Mouse (Mus musculus): ENCODE data around the gene Phf1. TPM values are rescaled to one million over a fixed set of nuclear protein-coding genes. Genes with fewer than 3 reads are reported as not detected.
A peak's percentile ranks its signal among the peaks of the same experiment; 100 is the strongest.

Gene Phf1
- polyA plus RNA-seq, 1 experiment from 2014 or later, result 30.5 TPM

DNA sequence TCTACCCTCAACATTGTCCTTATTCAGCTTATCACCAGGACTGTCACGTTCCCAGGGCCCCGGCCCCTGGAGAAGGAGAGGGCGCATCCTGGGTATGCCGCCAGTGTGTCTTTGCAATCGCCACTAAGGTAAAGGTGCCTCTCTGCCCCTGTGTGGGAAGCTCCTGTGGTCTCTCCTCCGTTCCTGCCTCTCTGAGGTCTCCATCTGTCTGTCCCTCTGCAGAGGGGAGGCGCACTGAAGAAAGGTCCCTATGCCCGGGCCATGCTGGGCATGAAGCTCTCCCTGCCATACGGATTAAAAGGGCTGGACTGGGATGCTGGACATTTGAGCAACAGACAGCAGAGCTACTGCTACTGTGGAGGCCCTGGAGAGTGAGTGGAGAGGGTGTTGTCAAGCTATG lies 2.2 kb downstream of the Phf1 start:
- no peaks in the 10 kb centered on the region for H3K9me3 ChIP-seq (replicated peaks)

DNA sequence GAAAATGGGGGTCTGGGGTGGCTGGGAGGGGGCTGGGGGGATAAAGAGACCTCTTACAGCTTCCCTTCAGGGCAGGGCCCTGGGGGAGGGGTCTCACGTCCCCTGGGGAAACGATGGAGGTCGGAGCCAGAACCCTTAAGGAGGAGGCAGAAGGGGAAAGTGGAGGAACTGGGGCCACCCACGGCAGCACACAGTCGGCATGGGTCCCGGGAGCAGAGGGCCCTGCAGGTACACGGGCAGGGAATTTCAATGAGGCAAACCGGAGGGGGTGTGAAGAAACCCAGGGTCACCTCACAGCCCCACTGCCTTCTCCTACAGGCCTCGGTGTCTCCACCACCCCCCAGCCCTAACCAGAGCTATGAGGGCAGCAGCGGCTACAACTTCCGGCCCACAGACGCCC lies 3.6 kb downstream of the Phf1 start:
- WGBS, result 91% methylated on average over 12 of the region's 12 CpGs
- Histone ChIP-seq H3K4me3 (replicated peaks) (no peak overlapping the region), H3K27ac (replicated peaks) (no peak overlapping the region), H3K36me3 (peaks cover 22% of the 10 kb centered on the region), H3K4me1 (peaks cover 62% of the 10 kb centered on the region), H3K9me3 (replicated peaks) (no peaks in the 10 kb centered on the region), H3K9ac (replicated peaks) (no peak overlapping the region), H3K27me3 (replicated peaks) (no peaks in the 10 kb centered on the region), H3K4me2 (no peak overlapping the region)
- ATAC-seq (ENCODE audit: low FRiP score), result no peak

More for the DNA sequence above, 2.2 kb downstream of the Phf1 start:
- no peak overlapping the region for H3K4me3 ChIP-seq (replicated peaks)
- WGBS, result 88% methylated on average over 9 of the region's 9 CpGs
- H3K27ac ChIP-seq (replicated peaks), result no peak overlapping the region
- H3K4me2 ChIP-seq, result no peak overlapping the region
- ATAC-seq (ENCODE audit: low FRiP score), result no peak
- H3K9ac ChIP-seq (replicated peaks), result 0 out of 2 replicates have a peak overlapping the region, but pooled peaks have one; percentile 84
- H3K36me3 ChIP-seq, result peaks cover 22% of the 10 kb centered on the region
- peaks cover 52% of the 10 kb centered on the region for H3K4me1 ChIP-seq
- H3K27me3 ChIP-seq (replicated peaks), result no peaks in the 10 kb centered on the region

DNA sequence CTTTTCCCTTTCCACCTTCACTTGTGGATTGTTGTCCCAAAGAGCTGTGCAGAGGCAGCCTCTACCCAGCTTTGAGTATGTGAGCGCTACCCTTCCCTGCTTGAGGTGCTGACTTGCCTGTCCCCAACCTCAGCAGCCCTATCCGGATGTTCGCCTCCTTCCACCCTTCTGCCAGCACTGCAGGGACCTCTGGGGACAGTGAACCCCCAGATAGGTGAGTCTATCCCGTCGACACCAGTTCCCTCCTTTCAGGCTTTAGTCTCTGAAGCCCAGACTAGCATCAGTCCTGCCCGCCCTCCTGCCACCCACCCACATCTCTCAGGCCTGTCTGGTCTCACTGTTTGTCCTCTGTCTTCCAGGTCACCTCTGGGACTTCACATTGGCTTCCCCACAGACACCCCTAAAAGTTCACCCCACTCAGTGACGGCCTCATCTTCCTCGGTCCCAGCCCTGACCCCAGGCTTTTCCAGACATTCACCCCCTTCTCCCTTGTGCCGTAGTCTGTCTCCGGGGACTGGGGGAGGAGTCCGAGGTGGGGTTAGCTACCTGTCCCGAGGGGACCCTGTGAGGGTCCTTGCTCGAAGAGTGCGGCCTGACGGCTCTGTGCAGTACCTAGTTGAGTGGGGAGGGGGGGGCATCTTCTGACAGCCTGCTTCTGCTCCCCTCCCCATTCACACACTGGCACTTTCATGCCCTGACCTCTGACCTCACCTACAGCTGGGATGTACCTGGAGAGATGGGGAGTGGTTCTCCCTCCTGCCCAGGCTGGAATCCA lies 4.3 kb downstream of the Phf1 start:
- H3K4me2 ChIP-seq, result no peak overlapping the region
- H3K4me3 ChIP-seq (replicated peaks), result no peak overlapping the region
- no peak overlapping the region for H3K27ac ChIP-seq (replicated peaks)
- H3K9ac ChIP-seq (replicated peaks), result no peak overlapping the region
- H3K27me3 ChIP-seq (replicated peaks), result no peaks in the 10 kb centered on the region
- WGBS, result 88% methylated on average over 15 of the region's 15 CpGs
- peaks cover 22% of the 10 kb centered on the region for H3K36me3 ChIP-seq
- no peak for ATAC-seq (ENCODE audit: low FRiP score)
- H3K4me1 ChIP-seq, result peaks cover 65% of the 10 kb centered on the region
- no peaks in the 10 kb centered on the region for H3K9me3 ChIP-seq (replicated peaks)

DNA sequence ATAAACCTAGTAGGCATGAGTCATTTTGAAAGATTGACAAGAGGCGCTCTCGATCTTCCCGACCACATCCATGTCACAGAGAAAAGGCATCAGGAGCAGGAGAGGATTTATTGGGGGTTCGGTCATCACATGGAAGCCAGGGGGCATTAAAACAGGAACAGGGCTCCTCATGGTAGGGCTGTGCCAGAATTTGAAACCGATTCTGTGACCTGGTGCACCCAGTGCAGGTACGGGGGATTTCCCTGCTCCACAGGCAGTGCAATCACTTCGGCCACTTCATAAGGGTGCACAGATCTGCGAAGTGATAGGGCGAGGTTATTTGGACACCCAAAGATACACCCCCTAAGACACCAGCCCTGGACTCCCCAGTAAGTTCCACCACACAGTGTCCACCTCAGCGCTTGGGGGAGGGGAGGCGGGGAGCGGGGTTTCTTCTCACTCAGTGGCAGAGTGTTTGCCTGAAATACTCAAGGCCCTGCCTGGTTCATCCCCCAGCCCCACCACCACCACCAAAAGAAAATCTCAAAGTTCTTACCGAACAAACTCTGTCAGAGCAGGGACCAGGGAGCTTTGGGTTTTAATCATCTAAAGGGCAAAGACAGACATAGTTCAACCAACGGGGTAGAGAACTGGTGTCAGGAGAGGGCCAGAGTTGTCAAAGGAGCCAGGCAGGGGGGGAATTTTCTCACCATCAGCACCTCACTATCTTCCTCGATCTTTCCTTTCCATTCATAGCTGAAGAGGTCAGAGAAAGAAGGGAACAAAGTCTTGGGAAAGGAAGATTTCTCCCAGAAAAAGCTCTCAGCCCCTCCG lies 5.2 kb downstream of the Phf1 start:
- Histone ChIP-seq H3K9ac (replicated peaks) (peak overlapping the region; percentile 57), H3K4me2 (peak overlapping the region; percentile 97), H3K9me3 (replicated peaks) (no peaks in the 10 kb centered on the region), H3K4me1 (peaks cover 68% of the 10 kb centered on the region), H3K27me3 (replicated peaks) (no peaks in the 10 kb centered on the region), H3K36me3 (peaks cover 22% of the 10 kb centered on the region), H3K4me3 (replicated peaks) (peak overlapping the region; percentile 65), H3K27ac (replicated peaks) (peak overlapping the region; percentile 95; the same call in 1 of the 2 replicates)
- ATAC-seq (ENCODE audit: low FRiP score), result no peak
- WGBS, result 65% methylated on average over 16 of the region's 16 CpGs

DNA sequence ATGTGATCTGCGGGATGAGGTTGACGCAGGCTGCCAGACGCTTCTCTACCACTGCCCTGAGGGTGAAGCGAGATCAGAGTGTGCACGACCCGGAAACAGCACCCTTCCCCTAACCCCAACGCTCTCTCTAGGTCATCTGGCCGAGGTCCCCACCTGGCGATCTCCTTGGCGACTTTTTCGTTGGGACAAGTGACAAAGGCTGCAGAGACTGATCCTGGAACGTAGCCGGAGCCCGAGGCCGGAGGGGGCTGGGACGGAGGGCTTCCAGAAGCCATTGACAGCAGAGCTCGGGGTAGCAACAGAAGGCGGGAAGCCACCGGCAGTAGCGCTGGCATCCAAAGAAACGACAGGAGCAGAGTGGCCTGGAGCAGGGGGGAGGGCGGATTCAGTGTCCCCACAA lies 5.9 kb downstream of the Phf1 start:
- H3K4me1 ChIP-seq, result peaks cover 63% of the 10 kb centered on the region
- peak overlapping the region; percentile 95 for H3K27ac ChIP-seq (replicated peaks)
- peaks cover 22% of the 10 kb centered on the region for H3K36me3 ChIP-seq
- no peaks in the 10 kb centered on the region for H3K27me3 ChIP-seq (replicated peaks)
- ATAC-seq (ENCODE audit: low FRiP score), result no peak
- H3K9ac ChIP-seq (replicated peaks), result peak overlapping the region; percentile 57
- no peaks in the 10 kb centered on the region for H3K9me3 ChIP-seq (replicated peaks)
- under 1% methylated on average over 22 of the region's 22 CpGs for WGBS
- peak overlapping the region; percentile 97 for H3K4me2 ChIP-seq
- H3K4me3 ChIP-seq (replicated peaks), result peak overlapping the region; percentile 65

GRCm38 (mm10) chr17:26939178-26939972 lies 6.5 kb downstream of the Phf1 start, which contains the start of gene Cuta:
Gene Cuta (minus strand): TSS chr17:26939569.
- Histone ChIP-seq H3K36me3 (peaks cover 22% of the 10 kb centered on the region), H3K4me2 (peak within 1 kb of the TSS; percentile 97), H3K9me3 (replicated peaks) (no peaks in the 10 kb centered on the region), H3K27ac (replicated peaks) (peak within 1 kb of the TSS; percentile 95), H3K4me3 (replicated peaks) (peak within 1 kb of the TSS; percentile 65), H3K9ac (replicated peaks) (peak within 1 kb of the TSS; percentile 71), H3K27me3 (replicated peaks) (no peaks in the 10 kb centered on the region), H3K4me1 (peaks cover 60% of the 10 kb centered on the region)
- ATAC-seq (ENCODE audit: low FRiP score), result peak; percentile 92
- under 1% methylated on average over 70 of the region's 70 CpGs for WGBS

DNA sequence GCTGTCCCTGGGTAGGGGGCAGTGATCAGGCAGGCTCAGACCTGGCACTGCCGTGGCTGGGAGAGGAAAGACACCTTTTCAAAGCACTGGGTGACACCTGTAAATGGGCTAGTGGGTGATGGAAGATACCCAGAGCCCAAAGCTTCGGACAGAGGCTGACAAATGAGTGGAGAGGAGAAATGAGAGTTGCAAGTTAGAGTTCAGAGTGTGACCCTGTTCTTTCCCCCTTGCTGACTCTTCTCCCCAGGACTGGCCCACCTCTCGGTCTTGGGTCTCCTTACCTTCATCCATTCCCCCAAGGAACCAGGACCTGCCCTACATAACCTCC lies 7.1 kb downstream of the Phf1 start:
- no peaks in the 10 kb centered on the region for H3K9me3 ChIP-seq (replicated peaks)
- H3K4me3 ChIP-seq (replicated peaks), result peak overlapping the region; percentile 65
- ATAC-seq (ENCODE audit: low FRiP score), result no peak; the same call in 1 of the 2 replicates
- H3K4me2 ChIP-seq, result peak overlapping the region; percentile 97
- H3K36me3 ChIP-seq, result peaks cover 22% of the 10 kb centered on the region
- 0% methylated on average over 3 of the region's 3 CpGs for WGBS
- peaks cover 61% of the 10 kb centered on the region for H3K4me1 ChIP-seq
- H3K9ac ChIP-seq (replicated peaks), result peak overlapping the region; percentile 71
- H3K27me3 ChIP-seq (replicated peaks), result no peaks in the 10 kb centered on the region
- H3K27ac ChIP-seq (replicated peaks), result peak overlapping the region; percentile 95

DNA sequence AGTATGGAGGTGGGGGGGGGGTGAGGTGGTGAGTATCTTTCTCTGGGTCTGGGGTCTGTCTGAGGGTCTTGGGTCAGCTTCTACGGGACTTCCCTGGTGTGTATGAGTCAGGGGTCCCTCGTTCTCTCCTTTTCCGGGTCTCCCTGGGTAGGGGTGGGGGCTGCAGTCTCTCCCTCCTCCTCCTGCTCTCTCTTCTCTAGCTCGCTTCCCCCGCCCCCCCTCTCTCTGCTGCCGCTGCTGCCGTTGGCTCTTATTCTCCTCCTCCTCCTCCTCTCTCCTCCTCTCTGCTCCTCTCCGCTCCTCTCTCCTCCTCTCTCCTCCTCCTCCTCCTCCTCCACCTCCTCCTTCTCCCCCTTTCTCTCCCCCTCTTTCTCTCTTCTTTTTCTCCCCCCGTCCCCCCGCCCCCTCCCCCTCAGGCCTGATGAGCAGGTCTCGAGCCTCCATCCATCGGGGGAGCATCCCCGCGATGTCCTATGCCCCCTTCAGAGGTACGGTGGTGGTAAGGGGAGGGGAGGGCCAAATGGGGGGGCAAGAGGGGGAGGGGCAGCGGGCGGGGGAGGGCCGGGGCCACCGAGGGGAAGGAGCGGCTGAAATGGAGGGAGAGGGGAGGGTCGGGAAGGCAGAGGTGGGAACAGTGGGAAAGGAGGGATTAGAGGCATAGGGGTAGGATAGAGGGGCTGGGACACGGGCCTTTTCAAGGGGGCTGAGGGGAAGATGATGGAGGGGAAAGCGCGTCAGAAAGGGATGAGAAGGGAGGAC lies 8.4 kb downstream of the Phf1 start, which contains the start of gene Syngap1:
Gene Syngap1, plus strand, starts transcription at position 223 of the 759 bp plus-strand sequence.
- Histone ChIP-seq H3K27ac (replicated peaks) (peak within 1 kb of the TSS; percentile 95), H3K4me3 (replicated peaks) (peak within 1 kb of the TSS; percentile 65), H3K4me1 (peaks cover 68% of the 10 kb centered on the region), H3K36me3 (peaks cover 11% of the 10 kb centered on the region), H3K9ac (replicated peaks) (peak within 1 kb of the TSS; percentile 71), H3K27me3 (replicated peaks) (no peaks in the 10 kb centered on the region), H3K9me3 (replicated peaks) (no peaks in the 10 kb centered on the region), H3K4me2 (peak within 1 kb of the TSS; percentile 97)
- peak; percentile 14; the same call in 1 of the 2 replicates for ATAC-seq (ENCODE audit: low FRiP score)
- 5% methylated on average over 16 of the region's 24 CpGs for WGBS

DNA sequence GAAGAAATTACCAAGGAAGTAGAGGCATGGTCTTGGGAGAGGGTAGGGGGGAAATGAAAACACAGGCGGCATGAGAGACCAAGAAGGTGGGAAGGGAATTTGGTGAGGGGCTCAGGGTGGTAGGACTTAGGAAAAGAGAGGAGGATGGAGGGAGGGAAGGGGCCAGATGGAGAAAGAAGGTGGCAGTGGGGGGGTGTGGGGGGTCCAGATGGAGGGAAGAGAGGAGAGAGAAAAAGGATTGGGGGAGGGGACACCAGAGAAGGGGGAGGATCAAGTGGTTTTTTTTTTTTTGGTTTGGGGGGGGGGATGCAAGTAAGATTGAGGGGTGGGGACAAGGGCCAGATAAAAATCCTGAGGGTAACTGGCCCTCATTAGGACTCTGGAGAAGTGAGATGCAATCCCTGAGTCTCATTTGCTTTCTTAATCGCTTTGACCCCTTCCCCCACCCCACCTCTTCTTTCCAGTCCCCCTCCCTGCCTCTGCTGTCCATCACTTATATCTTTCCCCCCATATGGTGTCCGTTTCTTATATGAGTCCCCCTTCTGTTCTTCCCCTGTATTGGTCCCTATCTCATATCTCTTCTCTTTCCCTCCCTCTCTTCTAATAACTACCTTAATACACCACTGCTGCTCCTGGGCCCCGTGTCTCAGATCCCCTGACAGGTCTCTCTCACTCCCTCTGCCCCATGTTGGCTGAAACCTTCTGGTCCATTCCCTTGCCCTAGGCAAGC lies 9.2 kb downstream of the Phf1 start:
- H3K4me2 ChIP-seq, result peak overlapping the region; percentile 97
- no peaks in the 10 kb centered on the region for H3K9me3 ChIP-seq (replicated peaks)
- peak overlapping the region; percentile 66 for H3K9ac ChIP-seq (replicated peaks)
- peaks cover 5% of the 10 kb centered on the region; the same call in 1 of the 2 replicates for H3K36me3 ChIP-seq
- H3K4me1 ChIP-seq, result peaks cover 74% of the 10 kb centered on the region
- no peak for ATAC-seq (ENCODE audit: low FRiP score)
- H3K27ac ChIP-seq (replicated peaks), result peak overlapping the region; percentile 95
- WGBS, result 15% methylated on average over 4 of the region's 4 CpGs
- H3K4me3 ChIP-seq (replicated peaks), result peak overlapping the region; percentile 51
- no peaks in the 10 kb centered on the region for H3K27me3 ChIP-seq (replicated peaks)

DNA sequence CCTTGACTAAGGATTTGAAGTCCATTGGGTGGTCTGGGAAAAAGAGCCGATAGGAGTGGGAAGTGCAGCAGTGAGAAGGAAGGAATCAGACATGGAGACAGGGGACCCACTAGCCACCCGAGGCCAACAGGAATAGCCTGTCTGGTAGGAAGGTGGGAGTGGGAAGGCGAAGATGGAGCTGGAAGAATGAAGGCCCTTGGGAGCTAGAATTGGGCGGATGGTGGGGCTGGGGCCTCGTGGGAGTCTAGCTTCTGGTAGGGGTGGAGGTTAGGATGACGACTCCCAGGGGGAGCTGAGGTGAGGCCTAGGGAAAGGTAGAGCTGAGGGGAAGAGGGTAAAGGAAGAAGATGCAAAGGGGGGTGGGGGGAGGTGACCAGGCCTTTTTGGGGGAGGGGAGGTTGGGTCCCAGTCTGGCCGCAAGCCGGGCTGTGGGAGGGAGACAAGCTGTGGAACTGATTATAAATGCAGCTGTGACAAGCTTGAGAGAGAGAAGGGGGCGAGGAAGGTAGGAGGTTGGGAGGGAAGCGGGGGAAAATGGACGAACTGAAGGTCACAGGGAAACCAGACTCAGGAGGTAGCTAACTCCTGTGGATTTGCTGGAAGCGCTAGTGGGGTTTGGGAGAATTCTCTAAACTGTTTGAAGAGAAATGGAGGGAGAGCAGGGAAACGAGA lies 13.1 kb downstream of the Phf1 start:
- H3K9me3 ChIP-seq (replicated peaks), result no peaks in the 10 kb centered on the region
- H3K36me3 ChIP-seq, result no peaks in the 10 kb centered on the region
- ATAC-seq (ENCODE audit: low FRiP score), result no peak
- peak overlapping the region; percentile 41 for H3K4me3 ChIP-seq (replicated peaks)
- no peaks in the 10 kb centered on the region for H3K27me3 ChIP-seq (replicated peaks)
- peaks cover 72% of the 10 kb centered on the region for H3K4me1 ChIP-seq
- 29% methylated on average over 13 of the region's 13 CpGs for WGBS
- peak overlapping the region; percentile 72 for H3K4me2 ChIP-seq
- H3K9ac ChIP-seq (replicated peaks), result peak overlapping the region; percentile 59
- H3K27ac ChIP-seq (replicated peaks), result peak overlapping the region; percentile 77
